Mouse (Mus musculus) olfactory bulb, adult 2 months (tissue): ENCODE data around the gene Atg10. TPM values are rescaled to one million over a fixed set of nuclear protein-coding genes. Genes with fewer than 3 reads are reported as not detected.

Experiments used
- H3K27ac ChIP-seq: fragments of 200-500 bp; 2 replicates; pipeline ENCODE4 v1.5.1; 2012; ENCODE audit warnings: low read depth, low read length; ENCODE audit not compliant: insufficient read depth
- H3K4me1 ChIP-seq: fragments of 200-500 bp; 2 replicates; pipeline ENCODE4 v1.6.1; 2012; ENCODE audit warnings: low read length; ENCODE audit not compliant: control insufficient read depth, insufficient read depth
- H3K4me3 ChIP-seq: fragments of 200-500 bp; 2 replicates; pipeline ENCODE4 v1.5.1; 2012; ENCODE audit warnings: mild to moderate bottlenecking, low read depth, low read length, moderate library complexity; ENCODE audit not compliant: insufficient read depth
- CTCF ChIP-seq: fragments of 200-500 bp; IDR thresholded peaks from 2 replicates; pipeline ENCODE4 v1.5.1; 2012; ENCODE audit warnings: low read depth, mild to moderate bottlenecking, low read length, moderate library complexity; ENCODE audit not compliant: insufficient read depth
- POLR2A ChIP-seq: fragments of 200-500 bp; IDR thresholded peaks from 2 replicates; pipeline ENCODE4 v1.6.1; 2012; ENCODE audit warnings: mild to moderate bottlenecking, low read depth, low read length, moderate library complexity; ENCODE audit not compliant: insufficient read depth
- WGBS: fragments of 180-500 bp; shearing (Covaris S2); methylation state at CpG from one replicate; pipeline ENCODE4 v1.1.7; 2018; 5-methylcytosine and 5-hydroxymethylcytosine counted together
- polyA plus RNA-seq: library from polyadenylated mRNA; stranded (reverse); fragments of >200 nt; gene quantifications from 2 replicates; pipeline ENCODE4 v1.2.4, GENCODE M21; 2012; ENCODE audit warnings: low replicate concordance; ENCODE audit not compliant: missing spikeins, insufficient read depth, insufficient read length

Gene Atg10
- polyA plus RNA-seq, 1 experiment, result not detected

DNA sequence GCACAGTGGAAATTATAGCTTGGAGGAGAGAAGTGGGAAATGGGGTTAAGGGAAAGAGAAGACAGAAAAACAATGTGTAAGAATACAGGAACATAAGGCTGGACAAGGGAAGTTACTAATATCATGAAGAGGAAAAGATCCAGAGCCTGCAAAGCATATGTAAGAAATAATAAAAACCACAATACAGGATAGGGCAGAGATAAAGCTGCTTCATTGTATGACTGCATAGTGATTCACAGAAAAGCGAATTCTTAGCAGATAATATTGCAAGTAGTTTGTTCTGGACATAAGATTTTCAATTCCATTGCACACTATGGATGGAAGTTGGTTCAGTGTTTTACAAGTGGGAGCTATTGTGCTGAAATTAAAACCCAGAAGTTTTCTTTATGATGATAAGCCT is 242.0 kb downstream of the Atg10 start:
- 94% methylated on average over 1 of the region's 1 CpGs for WGBS
- Histone ChIP-seq H3K27ac (no peak overlapping the region), H3K4me3 (no peak overlapping the region), H3K4me1 (no peaks in the 10 kb centered on the region)
- TF ChIP-seq CTCF, result no peak
- no peak for TF ChIP-seq POLR2A

DNA sequence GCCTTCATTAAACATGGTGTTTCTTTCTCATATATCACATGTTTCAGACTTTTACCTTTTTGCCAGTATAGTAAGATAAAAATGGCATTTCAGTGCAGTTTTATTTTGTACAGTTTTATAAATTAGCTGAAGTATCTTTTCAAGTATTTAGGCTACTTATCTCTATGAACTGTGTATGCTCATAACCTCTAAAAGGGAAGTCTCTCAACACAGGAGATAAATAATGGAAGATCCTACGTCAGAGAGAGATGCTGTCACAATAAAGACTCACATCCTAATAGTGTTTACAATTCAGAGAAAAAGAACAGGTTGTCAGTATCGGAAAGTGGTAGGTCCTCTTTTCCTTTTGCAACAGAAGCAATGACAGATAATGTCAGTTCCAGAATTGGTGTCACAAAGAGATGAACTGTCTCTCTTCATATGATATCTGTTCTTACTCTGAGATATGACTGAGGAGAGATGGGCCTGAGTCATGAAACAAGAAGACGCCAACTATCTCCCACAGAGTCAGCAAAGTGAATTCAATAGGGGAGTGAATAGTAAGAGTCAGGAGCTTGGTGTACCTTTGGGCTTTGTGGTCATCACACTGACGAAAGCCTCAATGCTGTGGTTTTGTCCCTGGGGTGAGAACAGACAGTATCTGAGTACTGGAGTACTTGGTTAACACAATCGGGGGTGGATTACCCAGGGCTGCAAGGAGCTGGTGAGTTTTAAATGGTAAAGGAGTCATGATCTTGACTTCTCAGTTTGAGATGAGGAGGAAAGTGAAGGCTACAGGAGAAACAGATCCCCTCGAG is 242.7 kb downstream of the Atg10 start:
- H3K27ac ChIP-seq, result no peak overlapping the region
- TF ChIP-seq POLR2A (no peak), CTCF (no peak)
- no peaks in the 10 kb centered on the region for H3K4me1 ChIP-seq
- WGBS, result 92% methylated on average over 6 of the region's 6 CpGs
- H3K4me3 ChIP-seq, result no peak overlapping the region

DNA sequence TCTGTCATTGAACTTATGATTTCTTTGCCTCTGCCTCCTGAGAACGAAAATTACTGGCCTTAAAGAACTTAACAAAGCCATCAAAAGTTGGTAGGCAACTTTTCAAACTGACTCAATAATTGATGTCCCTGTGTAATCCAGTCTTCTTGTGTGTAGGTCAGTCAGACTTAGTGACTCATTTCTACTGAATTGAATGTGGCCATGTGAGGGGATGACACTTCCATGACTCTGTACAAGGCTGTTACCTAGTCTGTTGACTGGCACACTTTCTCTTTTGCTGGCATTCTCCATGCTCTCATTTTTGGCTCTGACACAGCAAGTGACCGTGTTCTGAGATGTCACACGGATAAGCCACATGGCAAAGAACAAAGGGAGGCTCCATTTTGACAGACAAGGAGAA is 246.7 kb downstream of the Atg10 start:
- Histone ChIP-seq H3K4me3 (no peak overlapping the region), H3K27ac (no peak overlapping the region), H3K4me1 (no peaks in the 10 kb centered on the region)
- TF ChIP-seq CTCF, result no peak
- TF ChIP-seq POLR2A, result no peak
- 83% methylated on average over 3 of the region's 3 CpGs for WGBS

DNA sequence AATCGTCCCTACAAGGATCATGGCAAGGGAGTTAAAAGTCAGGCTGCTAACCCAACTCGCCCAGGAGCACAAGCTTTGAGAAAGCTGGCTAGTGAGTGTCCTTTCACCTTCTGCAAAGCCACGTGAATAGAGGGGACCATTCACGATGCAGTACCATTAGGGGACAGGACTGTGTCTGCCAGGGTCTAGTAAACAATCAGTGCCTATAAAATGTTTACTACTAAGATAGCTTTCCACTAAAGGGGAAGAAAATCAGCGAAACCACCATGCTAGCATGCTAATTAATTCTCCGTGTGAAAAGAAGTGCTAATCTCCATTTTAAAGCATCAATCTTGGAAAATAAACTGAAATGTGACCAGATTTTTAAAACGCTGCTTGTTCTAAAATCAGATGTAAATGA is 250.4 kb downstream of the Atg10 start:
- H3K27ac ChIP-seq, result no peak overlapping the region
- WGBS, result 40% methylated on average over 7 of the region's 7 CpGs
- TF ChIP-seq POLR2A (no peak), CTCF (no peak)
- H3K4me3 ChIP-seq, result no peak overlapping the region
- no peaks in the 10 kb centered on the region for H3K4me1 ChIP-seq

DNA sequence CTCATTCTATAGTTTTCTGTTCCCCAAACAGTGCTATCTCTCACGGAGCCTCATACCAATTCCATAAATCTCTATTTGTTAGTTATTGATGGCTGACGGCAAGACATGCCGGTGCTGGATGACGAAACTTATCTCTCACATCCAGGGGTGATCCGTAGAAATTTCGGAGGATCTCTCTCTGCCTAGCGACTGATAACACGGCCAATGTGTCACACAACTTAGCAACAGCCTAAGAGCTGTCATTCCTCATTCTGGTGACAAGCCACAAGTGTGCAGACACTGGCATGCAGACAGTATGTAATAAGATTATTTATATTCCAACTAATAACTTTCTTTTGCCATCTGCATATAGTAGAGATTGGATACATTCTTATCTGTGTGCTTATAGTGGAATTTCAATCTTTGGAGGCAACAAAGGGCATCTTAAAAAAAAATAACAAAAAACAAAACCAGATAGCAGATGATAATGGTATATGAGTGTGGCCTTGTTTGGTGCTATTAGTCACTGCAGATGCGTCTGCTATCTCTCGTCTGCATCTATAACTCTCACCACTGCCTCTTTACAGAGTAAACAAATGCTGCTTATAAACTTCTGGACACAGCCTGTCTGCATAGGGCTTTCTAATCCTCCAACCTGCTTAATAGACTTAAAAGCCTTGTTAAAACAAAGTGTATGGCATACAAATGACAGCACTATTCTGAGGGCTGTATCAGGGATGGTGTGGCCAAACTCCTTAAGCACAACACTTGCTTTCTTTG is 253.3 kb downstream of the Atg10 start:
- whole genome bisulfite sequencing, result 90% methylated on average over 10 of the region's 10 CpGs
- no peak for TF ChIP-seq CTCF
- Histone ChIP-seq H3K27ac (no peak overlapping the region), H3K4me3 (no peak overlapping the region), H3K4me1 (no peaks in the 10 kb centered on the region)

DNA sequence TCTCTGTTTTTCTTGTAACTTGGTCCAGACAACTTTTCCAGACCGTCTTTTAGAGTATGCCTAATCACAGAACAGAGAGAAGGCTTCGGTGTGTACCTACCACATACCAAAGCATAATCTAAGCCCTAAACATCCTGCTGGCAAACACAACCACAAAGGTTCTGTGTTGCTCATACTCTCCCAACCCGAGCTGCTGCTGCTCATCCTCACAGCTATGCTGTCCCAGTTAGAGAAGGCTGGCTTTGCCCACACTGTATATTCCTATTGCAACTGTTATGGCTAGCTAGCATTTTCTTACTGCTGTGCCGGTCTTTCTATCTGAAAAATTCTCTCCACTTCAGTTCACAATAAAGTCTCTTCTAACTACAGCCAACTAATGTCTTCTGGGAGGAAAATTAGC is 254.8 kb downstream of the Atg10 start:
- no peaks in the 10 kb centered on the region for H3K4me1 ChIP-seq
- TF ChIP-seq POLR2A (no peak), CTCF (no peak)
- no peak overlapping the region for H3K4me3 ChIP-seq
- no peak overlapping the region for H3K27ac ChIP-seq
- 80% methylated on average over 4 of the region's 4 CpGs for WGBS

DNA sequence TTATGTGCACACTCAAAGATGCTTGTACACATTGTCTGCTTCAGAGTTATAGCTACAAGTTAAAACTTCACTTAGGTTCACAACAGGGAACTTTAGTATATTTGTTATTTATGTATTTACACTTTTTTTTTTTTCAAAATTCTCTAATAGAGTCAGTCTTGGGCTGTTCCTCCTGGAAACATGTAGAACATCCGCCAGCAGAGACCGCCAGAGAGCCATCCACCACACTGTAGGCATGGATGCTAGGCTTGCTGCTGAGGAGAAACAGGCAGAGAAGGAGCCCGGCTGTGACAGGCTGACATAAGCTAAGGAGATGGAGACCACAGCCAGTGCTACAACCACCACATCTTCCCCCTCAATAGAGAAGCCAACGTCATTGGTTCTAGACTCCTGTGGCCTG is 256.3 kb downstream of the Atg10 start:
- 10% methylated on average over 4 of the region's 4 CpGs for WGBS
- TF ChIP-seq POLR2A, result no peak
- peak; percentile 52; the same call in 1 of the 2 replicates for TF ChIP-seq CTCF
- no peak overlapping the region for H3K27ac ChIP-seq
- peaks cover 6% of the 10 kb centered on the region for H3K4me1 ChIP-seq
- H3K4me3 ChIP-seq, result no peak overlapping the region

DNA sequence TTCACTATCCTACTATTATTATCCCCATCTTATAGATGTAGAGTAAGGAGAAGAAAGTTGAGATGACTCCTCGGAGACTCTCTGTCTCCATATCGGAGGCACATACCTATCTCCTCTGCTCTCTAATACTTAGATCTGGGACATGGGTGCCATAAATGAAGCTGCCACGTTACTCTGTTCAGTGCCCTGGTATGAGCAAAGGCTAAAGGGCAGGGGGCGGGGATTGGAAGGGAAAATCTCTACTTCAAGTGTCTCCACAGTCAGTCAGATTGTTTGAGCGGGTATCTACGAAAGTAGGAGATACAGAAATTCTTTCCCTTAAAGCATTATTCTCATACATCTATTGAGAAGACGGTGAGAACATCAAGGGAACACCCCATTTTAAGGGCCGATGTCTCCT is 257.8 kb downstream of the Atg10 start:
- H3K4me3 ChIP-seq, result no peak overlapping the region
- WGBS, result 93% methylated on average over 8 of the region's 8 CpGs
- H3K27ac ChIP-seq, result no peak overlapping the region
- H3K4me1 ChIP-seq, result peaks cover 11% of the 10 kb centered on the region
- TF ChIP-seq POLR2A (no peak), CTCF (no peak)

DNA sequence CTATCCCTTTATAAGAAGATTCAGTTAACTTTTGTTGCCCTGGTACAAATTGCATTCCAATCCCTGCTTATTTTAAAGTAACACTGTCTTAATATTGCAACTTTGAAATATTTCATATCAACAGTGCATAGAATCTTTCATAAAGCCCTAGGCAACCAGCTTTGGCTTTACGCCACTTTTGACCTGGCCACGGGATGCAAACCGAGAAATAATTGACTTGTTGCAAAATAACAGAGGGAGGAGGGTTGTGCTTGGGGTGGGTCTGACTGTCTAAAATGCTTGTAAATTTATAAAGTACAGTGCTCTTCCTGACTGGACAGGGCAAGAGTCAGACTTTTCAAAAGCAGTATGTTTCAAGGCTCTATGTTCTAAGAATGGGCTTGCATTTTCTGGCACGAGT is 259.3 kb downstream of the Atg10 start:
- TF ChIP-seq POLR2A, result no peak
- no peak for TF ChIP-seq CTCF
- 78% methylated on average over 4 of the region's 4 CpGs for WGBS
- H3K27ac ChIP-seq, result no peak overlapping the region
- H3K4me3 ChIP-seq, result no peak overlapping the region
- peaks cover 16% of the 10 kb centered on the region for H3K4me1 ChIP-seq
